Mouse (Mus musculus): ENCODE data around the gene Nat8f2.
"Not testable (repeated sequence)": the region's sequence is repeated elsewhere in the genome, so short reads cannot be mapped to it uniquely, and the experiment has no call there.

GRCm38 (mm10) chr6:85904642-85905061 is 35.7 kb upstream of the Nat8f2 start, which contains the start of gene Nat8f4:
- not testable (repeated sequence) for TF ChIP-seq POLR2A (IDR thresholded peaks at IDR 0.05; ENCODE audit: borderline replicate concordance, control insufficient read depth, low read depth, low read length)
- peak; percentile 74 for TF ChIP-seq CTCF (IDR thresholded peaks at IDR 0.05; ENCODE audit: control insufficient read depth, insufficient read depth, low read length)
